Mouse (Mus musculus) ES-E14 (cell line): Measurements from ENCODE around the gene Hist1h2bl.

Experiments
- MAFK ChIP-seq: IDR thresholded peaks from 2 replicates; pipeline ENCODE4 v1.6.1; 2014; ENCODE audit warnings: mild to moderate bottlenecking, low read depth, low read length, inconsistent platforms; ENCODE audit not compliant: insufficient read depth
- ZC3H11A ChIP-seq: IDR thresholded peaks from 2 replicates; pipeline ENCODE4 v1.6.1; 2012; ENCODE audit warnings: low read depth, mild to moderate bottlenecking, inconsistent platforms, low read length, borderline replicate concordance
- ZNF384 ChIP-seq: IDR thresholded peaks from 2 replicates; pipeline ENCODE4 v1.6.1; 2012; ENCODE audit warnings: low read depth, low read length, inconsistent platforms

GRCm38 (mm10) chr13:21710031-21710711 lies 5.8 kb downstream of the Hist1h2bl start:
- TF ChIP-seq ZC3H11A (no peak), MAFK (peak; percentile 86), ZNF384 (no peak)
